Mouse (Mus musculus): ENCODE results near the gene Smoc2.

Smoc2 gene

DNA sequence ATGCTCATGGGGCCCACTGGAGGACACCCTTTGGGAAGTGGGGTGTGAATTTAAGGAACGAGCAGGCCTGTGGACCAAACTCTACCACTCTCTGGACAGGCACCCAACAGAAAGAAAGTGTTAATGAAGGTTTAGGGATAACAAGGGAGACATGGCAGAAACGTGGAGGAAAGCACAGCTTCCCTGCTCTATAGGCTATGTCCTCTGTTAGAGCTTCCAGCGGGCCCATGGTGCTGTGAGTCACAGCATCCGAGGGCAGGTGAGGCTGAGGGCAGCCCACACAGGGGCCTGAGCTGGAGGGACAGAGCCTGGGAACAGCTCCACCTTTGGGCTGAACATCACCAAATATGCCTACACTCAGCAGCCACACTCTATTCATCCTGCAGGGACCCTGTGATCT is 66.2 kb downstream of the Smoc2 start:
- no peak for DNase-seq (ENCODE audit: low read depth in 1 of 2, low spot score in 2 of 2)

DNA sequence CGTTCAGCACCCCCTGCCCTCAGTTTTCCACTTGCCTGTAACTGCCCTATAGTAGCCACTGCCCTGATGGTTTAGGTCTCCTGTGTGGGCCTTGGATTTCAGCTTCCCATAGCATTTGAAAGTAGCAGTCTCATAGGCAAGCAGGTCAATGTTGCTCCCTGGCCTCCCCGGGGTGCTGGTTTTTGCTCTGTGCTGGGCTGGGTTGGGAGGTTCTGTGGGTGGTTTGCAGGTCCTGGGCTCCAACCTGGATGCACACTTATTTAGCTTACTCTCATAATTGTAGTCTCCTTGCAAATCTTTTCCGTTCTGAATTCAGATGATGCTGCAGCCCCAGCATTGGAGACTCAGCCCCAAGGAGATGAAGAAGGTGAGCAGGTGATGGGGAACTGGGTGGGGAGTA is 67.6 kb downstream of the Smoc2 start:
- DNase-seq (ENCODE audit: low read depth in 1 of 2, low spot score in 2 of 2) = no peak

DNA sequence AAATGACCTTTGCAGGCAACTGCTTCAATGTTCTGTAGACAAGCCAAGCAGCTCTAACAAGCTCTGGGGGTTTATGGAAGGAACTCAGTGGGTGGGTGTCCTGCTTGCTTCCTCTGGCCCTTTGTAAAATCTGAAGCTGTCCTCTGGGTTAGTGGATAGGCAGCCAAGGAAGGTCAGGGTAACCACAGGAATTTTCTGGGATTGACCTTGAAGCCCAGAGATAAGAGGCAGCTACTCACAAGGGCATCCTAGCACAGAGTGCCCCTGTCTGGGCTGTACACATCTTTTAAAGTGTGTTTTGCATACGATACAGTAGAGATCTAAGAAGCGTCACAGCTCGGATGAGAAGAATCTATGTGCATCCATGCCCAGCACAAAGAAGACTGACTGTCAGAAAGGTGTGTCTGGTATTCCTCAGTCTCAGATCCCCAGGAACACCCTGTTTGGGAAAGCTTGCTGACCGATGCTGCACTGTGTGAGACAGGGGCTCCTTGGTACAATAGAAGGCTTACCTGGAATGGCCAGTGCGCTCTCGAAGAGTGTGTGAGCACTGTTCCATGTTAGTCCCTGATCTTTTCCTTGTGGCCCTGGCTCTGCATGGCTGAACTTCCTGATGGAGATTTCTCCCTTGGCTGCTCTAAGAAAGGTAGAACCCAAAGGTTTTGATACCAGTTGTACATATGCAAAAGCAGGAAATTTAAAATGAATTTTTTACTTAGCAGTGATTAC is 69.9 kb downstream of the Smoc2 start:
- DNase-seq (ENCODE audit: low read depth in 1 of 2, low spot score in 2 of 2) = no peak

DNA sequence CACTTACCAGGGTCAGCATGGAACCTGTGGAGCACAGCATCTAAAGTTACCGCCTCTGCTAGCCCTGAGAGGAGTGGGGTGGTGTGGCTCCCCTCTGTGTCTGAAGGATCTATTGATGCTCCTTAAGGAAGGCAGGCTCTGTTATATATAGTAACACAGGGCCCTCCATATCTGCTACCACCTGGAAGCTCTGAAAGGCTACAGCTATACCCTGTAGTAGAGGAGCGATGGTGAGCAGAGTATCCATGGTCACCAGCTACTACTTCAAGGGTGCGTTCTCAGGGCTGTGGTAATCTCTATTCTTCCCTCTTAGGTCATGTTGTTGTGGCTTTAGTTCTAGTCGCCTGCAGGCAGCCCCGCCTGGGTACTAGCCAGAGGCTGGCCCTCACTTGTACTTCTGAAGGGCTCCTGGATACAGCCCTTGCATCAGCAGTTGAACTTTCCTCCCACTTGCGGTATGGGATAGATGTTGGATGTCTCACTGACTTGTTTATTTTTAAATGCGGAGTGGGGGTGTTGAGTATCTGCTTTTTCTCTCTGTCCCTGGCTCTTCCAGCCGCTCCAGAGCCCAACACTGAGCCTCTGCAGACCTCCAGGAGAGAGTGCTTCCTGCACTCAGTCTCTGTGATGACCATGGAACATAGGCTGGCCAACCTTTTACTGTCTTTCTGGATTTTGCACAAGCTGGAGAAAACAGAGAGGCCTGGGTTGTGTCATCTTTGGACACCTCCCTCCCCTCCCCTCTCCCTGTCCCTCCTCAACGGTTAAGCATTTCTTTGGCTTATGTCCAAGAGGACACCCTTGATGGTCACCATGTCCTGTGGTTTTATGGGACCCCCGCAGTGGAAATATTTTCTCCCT is 74.1 kb downstream of the Smoc2 start:
- no peak for DNase-seq (ENCODE audit: low read depth in 1 of 2, low spot score in 2 of 2)

DNA sequence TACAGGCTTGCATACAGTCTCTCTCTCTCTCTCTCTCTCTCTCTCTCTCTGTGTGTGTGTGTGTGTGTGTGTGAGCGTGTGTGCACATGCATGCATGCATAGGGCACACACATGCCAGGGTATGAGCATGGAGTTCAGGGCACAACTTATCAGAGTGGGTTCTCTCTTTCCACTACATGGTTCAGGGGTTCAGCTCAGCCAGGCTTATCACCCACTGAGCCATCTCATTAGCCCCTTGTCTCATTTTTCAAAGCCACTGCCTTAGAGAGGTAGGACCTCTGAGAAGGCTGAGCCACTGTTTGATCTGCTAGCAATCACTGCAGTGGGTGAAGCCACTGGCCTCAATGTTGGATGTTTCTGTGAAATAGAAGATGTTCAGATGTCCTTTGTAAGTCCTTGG is 82.2 kb downstream of the Smoc2 start:
- no peak for DNase-seq (ENCODE audit: low read depth in 1 of 2, low spot score in 2 of 2)

DNA sequence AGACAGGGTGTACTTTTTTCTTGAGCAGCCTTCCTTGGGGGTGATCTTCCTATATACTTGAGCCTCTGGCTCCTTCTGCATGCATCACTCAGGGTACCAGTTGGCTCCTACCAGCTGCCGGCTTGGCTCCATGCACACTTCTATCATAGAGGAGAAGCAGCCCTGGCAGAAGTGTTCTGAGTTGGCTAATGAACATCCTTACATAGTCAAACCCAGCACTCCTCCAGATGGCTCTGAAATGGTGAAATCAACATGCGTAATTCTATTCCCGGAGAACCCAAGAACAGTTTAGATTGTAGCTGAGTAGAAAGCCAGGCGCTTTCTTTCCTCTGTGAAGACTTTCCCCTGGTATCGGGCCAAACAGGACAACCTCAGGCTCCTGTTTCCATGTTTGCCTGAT is 91.2 kb downstream of the Smoc2 start:
- no peak for DNase-seq (ENCODE audit: low read depth in 1 of 2, low spot score in 2 of 2)

DNA sequence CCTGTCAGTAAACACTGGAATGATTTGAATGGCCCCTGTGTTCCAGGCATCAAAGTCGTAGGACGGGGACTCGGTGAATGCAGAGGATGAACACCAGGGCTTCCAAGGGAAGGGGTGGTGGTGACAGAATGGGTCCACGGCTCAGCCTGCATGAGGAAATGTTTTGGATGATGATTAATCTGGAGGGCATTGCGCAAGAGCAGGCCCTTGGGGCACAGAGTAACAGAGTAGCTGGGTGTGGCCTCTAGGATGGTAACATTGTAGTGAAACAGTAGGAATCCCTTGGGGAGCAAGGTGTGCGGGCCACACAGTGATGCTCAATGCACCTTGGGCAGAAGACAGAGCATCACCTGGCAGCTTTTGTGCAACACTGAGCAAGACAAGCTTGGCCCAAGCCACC is 92.3 kb downstream of the Smoc2 start:
- no peak for DNase-seq (ENCODE audit: low read depth in 1 of 2, low spot score in 2 of 2)

DNA sequence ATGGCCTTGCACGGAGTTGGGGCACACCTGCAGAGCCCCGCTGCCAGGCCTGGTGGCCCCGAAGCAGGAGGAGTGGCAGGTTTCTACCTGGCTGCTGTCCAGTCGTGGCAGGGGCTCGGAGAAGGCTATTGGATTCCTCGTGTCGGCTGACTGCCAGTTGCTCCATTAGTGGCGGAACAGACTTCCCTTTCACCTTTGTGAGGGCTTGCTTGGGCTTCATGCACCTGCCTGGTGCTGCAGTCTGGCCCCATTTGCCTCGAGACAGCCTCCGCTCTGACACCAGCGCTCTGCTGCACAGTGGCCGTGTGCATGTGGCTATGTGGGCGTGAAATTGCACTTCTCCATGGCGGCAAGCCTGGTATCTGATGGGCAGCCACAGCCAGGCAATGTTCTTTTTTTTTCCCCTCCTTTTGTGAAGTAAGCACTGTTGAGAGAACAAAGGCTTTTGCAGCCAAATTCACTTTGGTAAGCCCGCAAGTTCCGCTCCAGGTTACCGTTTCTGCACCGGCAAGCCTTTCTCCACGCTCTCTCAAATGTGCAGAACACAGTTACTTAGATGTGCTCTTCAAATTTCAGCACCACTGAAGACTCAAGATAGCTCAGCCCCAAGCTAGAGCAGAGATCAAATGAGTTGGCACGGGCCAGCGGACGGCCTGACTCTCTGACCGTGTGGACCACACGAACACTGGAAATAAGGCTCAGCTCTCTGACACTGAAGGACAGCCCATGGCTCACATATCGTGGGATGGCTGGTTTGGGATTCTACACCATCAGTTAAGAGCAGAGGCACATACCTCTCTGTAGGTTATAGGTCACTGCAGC is 93.2 kb downstream of the Smoc2 start:
- no peak for DNase-seq (ENCODE audit: low read depth in 1 of 2, low spot score in 2 of 2)

DNA sequence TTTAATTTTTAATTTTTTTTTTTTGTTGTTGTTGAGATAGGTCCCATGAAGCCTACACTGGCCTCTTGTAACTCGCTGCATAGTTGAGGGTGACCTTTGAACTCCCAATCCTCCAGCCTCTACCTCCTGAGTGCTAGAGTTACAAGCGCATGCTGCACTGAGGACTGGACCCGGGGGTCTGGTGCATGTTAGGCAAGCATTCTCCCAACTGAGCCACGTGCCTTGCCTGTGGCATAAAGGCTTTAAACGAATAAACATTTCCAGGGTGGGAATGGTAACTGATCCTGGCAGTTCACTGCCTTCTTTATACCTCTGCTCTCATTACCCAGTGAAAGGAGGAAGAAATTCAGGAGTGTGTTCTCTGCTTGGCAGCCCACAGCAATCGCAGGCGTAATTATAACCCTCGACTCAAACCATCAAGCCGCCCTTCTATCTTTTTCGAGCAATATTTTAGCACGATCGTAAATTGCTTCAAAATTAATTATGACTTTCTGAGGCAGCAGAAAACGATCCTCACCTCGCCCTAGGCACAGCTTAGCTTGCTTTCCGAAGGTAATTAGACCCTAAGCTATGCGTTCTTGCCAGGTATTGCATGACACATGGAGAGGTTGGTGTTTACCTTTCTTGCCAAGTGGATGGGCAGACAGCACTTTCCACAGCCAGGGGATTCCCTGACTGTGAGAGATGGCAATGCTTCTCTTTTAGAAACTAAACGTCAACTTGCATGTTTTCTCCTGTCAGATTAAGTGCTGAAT is 99.6 kb downstream of the Smoc2 start:
- DNase-seq (ENCODE audit: low read depth in 1 of 2, low spot score in 2 of 2) = no peak

DNA sequence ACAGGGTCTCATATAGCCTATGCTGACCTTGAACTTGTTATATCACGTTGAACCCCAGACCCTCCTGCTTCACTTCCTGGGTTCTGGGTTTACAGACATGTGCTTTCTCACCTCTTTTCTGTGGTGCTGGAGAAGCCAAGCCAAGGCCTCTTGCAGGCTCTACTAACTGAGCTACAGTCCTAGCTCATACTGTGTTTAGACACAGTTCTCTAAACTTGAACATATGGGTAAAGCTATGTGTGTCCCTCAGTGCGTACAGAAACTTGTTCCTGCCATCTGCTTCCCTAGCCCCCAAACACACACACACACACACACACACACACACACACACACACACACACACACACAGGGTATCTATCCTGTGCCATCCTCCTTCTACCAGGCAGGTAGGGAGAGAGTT is 100.2 kb downstream of the Smoc2 start:
- DNase-seq (ENCODE audit: low read depth in 1 of 2, low spot score in 2 of 2) = no peak

DNA sequence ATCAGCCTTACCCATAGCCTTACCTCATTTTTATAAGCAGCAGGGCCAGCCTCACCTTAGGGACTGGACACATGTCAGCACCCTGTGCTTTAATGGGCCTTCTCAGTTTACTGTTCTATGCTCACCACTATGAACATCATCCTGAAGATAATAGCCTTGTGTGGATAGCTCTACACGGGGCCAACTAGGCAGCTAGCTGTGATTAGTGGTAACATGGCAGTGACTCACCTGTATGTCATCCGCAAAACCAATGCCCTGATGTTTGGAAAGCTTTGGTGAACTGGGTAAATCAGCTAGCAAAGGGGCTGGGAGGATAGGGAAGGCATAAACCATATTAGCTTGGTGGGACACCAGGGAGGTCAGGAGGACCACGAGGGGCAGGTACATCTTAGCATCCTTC is 100.7 kb downstream of the Smoc2 start:
- DNase-seq (ENCODE audit: low read depth in 1 of 2, low spot score in 2 of 2) = no peak

DNA sequence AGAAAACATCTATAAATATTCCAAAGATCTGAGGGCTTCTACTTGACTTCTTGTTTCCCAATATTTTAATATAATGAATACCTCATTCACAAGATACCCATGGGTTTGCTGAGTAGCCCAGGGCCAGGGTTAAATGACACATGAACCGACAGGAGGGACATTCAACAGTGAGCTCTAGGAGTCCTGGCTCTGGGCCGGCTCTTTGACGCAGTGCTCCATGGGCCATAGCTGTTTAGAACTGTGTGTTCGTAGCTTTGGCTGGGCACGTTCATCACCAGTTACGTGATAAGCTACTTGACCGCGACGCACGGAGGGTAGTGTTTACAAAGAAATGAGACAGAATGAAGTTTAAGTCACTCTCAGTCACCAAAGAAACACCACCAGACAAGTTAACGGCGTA is 101.2 kb downstream of the Smoc2 start:
- DNase-seq (ENCODE audit: low read depth in 1 of 2, low spot score in 2 of 2) = no peak

DNA sequence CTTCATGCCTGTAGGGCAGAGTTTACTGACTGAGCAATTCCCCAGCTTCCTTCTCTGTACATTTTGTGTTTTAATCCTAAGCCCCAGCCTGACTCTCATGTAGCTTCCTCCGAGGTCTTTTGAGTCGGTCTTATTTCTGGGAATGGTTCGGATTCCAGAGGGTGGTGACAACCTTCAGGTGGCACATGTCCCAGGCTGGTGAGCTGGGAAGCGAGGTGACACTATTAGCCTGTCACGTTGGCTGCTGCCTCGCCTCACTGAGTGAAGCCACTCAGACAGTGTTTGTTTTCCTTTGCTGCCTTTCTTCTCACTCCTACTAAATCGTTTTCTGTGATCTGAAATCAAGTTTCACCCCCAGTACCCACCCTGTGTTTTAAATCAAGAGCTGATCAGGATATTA is 102.2 kb downstream of the Smoc2 start:
- DNase-seq (ENCODE audit: low read depth in 1 of 2, low spot score in 2 of 2) = no peak

DNA sequence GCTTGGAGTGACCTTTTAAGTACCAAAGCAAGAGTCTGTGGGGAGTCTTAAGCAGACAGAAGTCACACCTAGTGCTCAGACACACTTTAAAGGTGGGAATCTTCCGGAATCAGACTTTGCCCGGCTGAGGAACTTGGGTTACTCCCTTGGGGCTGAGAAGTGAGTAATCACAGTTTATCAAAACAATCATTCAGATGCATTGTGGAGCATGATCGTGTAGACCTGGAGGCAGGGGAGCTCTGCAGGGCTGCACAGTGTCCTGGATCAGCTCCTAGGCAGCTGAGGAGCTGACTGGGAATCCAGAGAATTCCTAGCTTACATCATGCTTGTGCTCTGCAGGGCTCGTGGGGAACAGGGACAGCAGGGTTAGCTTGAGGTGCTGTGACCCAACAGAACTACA is 104.7 kb downstream of the Smoc2 start:
- no peak for DNase-seq (ENCODE audit: low read depth in 1 of 2, low spot score in 2 of 2)

DNA sequence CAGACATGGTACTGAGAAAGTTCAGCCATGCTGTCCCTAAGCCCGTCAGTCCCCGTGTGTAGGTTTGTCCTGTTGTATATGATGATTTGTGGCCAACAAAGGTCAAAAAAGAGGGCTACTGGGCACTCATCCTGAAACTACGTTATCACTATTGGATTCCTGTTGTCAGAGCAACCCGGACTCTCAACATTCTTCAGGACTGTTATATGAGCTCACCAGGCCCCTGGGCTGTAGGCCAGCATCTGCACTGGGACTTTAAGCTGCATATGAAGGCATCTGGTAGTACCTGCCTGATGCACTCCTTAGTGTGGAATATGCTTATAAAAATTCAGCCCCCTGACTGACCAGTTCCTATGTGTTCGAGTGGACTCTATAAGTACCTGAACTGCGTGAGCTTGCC is 105.7 kb downstream of the Smoc2 start:
- DNase-seq (ENCODE audit: low read depth in 1 of 2, low spot score in 2 of 2) = no peak

DNA sequence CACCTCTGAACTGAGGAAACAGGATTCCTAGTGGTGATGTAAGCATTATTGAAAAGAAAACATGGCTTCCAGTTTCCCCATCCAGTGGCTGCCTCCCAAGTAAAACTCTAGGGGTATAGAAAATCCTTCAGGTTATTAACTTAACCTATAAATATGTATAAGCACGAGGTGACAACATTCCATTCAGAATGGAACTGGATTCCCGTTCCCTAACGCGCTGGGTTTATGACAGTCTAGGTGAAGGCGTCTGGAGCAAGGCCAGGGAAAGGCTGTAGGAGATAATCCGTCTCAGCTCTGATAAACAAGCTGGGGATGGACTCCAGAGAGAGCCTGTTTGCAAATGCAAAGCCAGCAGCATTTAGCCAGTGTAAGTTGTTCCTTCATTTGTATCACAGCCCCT is 108.0 kb downstream of the Smoc2 start:
- no peak for DNase-seq (ENCODE audit: low read depth in 1 of 2, low spot score in 2 of 2)

DNA sequence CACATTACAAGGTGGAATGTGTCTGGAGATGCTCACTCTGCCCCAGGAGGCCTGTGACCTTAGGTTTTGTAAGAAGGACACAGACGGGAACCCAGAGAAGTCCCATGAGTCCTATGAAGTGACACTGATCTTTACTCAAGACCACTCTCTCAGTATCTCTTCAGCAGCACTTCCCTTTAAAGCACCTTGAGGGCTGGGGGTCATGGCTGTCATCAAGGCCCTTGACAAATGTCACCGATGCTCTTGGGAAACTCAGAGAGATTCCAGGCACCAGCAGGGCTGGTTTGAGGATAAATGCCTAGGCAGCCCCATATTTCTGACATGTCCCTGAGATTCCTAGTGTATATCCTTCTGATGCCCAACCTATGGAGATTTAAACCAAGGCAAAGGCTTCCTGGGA is 113.1 kb downstream of the Smoc2 start:
- no peak for DNase-seq (ENCODE audit: low read depth in 1 of 2, low spot score in 2 of 2)

DNA sequence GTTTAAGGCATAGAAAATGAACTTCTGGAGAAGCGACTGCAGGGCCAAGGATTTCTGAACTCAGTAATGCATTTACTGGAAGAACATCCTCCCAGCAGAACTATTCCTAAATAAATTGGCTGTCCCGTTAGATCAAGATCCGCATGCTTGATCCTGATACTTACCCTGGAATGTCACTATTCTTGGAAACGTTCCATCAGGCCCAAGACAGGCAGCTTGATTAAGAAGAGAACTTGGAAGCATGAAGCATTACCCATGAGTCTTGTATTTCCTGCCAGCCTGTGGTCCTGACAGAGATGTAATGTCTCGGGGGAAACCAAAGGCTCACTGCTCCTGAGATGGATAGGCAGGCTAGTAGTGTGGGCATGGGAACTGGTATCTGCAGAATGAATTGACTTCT is 115.6 kb downstream of the Smoc2 start:
- DNase-seq (ENCODE audit: low read depth in 1 of 2, low spot score in 2 of 2) = no peak

DNA sequence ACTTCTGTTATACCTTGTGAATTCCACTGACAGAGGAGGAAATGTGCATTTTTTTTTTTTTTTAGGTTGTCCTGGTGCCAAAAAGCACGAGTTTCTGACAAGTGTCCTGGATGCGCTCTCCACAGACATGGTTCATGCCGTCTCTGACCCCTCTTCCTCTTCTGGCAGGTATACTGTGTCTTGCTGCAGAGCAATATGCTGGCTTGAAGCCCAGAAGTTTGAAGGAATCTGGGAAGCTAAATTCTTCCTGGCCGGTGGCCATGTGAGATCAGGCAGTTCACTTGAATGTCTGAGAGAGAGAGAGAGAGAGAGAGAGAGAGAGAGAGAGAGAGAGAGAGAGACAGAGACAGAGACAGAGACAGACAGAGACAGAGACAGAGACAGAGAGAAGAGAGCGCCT is 118.2 kb downstream of the Smoc2 start:
- no peak for DNase-seq (ENCODE audit: low read depth in 1 of 2, low spot score in 2 of 2)

DNA sequence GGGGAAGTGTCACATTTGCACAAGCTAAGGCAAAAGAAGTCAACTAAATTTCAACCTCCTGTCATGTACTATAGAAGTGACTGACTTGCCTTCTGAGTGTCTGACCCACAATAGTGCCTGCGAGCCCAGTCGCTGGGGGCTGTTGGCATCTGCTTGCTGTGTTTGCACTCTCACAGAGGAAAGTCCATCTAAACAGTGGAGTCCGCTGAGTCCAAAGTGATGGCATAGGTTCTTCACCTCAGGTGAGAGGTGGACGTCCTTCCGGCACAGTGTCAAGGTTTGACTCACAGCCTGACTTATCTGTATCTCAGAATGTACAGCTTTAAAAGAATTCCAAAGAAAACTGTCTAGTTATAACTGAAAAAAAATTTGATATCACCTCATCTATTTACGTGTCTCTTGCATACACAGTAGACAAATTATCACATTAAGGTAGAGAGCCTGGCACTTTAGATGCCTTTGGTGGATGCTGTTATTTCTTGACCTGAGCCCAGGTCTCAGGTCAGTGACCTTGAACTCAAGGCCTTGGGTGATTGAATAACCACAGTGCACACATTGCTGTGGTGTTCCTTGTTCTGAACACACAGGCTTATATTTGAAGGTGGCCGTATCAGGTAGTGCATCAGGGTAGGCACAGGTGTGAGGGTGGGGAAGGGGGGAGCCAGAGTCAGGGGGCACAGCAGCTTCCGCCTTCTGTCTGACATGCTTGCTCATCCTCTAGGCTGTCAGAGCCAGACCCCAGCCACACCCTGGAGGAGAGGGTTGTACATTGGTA is 119.5 kb downstream of the Smoc2 start:
- no peak for DNase-seq (ENCODE audit: low read depth in 1 of 2, low spot score in 2 of 2)
